Mouse (Mus musculus): Measurements from ENCODE around the gene Tbx2. TPM values are rescaled to one million over a fixed set of nuclear protein-coding genes. Genes with fewer than 3 reads are reported as not detected.

Tbx2 gene
- polyA plus RNA-seq, 1 experiment from 2014 or later, result 4.0 TPM

DNA sequence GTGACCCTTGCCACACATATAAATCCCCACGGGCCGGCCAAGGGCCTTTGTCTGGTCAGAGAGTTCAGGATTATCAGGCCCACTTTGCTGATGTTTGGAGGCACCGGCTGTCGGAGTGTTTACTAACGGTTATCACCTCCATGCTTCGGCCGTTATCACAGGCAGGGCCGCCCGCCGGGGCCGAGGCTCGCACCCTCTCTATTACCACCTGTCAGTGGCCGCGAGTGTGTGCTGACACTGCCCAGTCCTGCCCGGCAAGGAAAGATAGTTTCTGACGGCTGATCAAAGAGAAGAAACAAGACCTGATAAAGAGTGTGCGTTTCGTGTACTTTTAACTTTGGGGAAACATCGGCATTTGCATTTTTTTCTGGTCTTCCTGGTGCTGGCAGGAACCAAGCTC lies 32.5 kb upstream of the Tbx2 start:
- Histone ChIP-seq H3K9ac (ENCODE audit: low read length) (no peak overlapping the region), H3K27ac (replicated peaks in 1 of 2; ENCODE audit: control insufficient read depth in 1 of 2, insufficient read depth in 1 of 2, low read depth in 2 of 2, low read length in 2 of 2) (0 out of 4 replicates have a peak overlapping the region, but pooled peaks of 1 of the 2 experiments have one; percentile 7), H3K4me1 (ENCODE audit: control insufficient read depth in 2 of 2, insufficient read depth in 2 of 2, low read length in 2 of 2) (peaks cover 32 to 52% of the 10 kb centered on the region in 2 experiments), H3K4me3 (ENCODE audit: control insufficient read depth in 1 of 2, insufficient read depth in 1 of 2, low read depth in 1 of 2, low read length in 2 of 2) (no peak overlapping the region), H3K4me2 (ENCODE audit: low read length) (peak overlapping the region; percentile 49), H3K36me3 (ENCODE audit: control insufficient read depth, insufficient read depth, low read length) (no peaks in the 10 kb centered on the region), H3K9me3 (ENCODE audit: control insufficient read depth, low read length) (no peaks in the 10 kb centered on the region), H3K27me3 (ENCODE audit: control insufficient read depth, insufficient read depth, low read length) (peaks cover 67% of the 10 kb centered on the region)
- WGBS, result 3% methylated on average over 19 of the region's 19 CpGs
- ATAC-seq (ENCODE audit: insufficient number of reproducible peaks, insufficient read depth, low FRiP score, low read depth), result peak; percentile 76

- Histone ChIP-seq H3K4me1 (ENCODE audit: control insufficient read depth in 2 of 2, insufficient read depth in 2 of 2, low read length in 2 of 2) (peaks cover 34 to 52% of the 10 kb centered on the region in 2 experiments), H3K9ac (ENCODE audit: low read length) (no peak overlapping the region), H3K9me3 (ENCODE audit: control insufficient read depth, low read length) (no peaks in the 10 kb centered on the region), H3K4me2 (ENCODE audit: low read length) (peak overlapping the region; percentile 49; the same call in 1 of the 2 replicates), H3K4me3 (ENCODE audit: control insufficient read depth in 1 of 2, insufficient read depth in 1 of 2, low read depth in 1 of 2, low read length in 2 of 2) (no peak overlapping the region), H3K27ac (replicated peaks in 1 of 2; ENCODE audit: control insufficient read depth in 1 of 2, insufficient read depth in 1 of 2, low read depth in 2 of 2, low read length in 2 of 2) (peak overlapping the region; percentile 4 to 7; a peak in 1 of 4 replicates), H3K27me3 (ENCODE audit: control insufficient read depth, insufficient read depth, low read length) (peaks cover 62% of the 10 kb centered on the region), H3K36me3 (ENCODE audit: control insufficient read depth, insufficient read depth, low read length) (no peaks in the 10 kb centered on the region)
- WGBS, result 14% methylated on average over 11 of the region's 11 CpGs
- no peak for ATAC-seq (ENCODE audit: insufficient number of reproducible peaks, insufficient read depth, low FRiP score, low read depth)
Measured at GRCm38 (mm10) chr11:85800380-85800779, 32.0 kb upstream of the Tbx2 start.

DNA sequence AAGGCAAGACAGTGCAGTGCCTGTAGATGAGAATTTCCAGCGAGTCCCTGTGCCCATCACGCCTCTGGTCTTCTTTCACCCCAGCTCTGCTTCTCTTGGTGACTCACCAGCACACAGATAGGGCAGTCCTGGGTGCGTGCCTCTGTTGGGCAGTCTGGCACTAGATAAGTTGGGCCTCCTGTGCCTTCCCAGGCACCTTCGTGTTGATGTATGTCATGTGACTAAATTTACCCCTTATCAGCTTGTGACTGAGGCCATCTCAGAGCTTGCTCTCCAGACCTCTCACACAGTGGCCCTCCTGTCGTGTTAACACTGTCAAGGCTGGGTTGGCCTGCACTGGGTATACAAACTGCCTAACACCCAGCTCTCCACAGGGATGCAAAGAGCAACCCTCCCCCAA lies 28.3 kb upstream of the Tbx2 start:
- peaks cover 31 to 45% of the 10 kb centered on the region in 2 experiments for H3K4me1 ChIP-seq (ENCODE audit: control insufficient read depth in 2 of 2, insufficient read depth in 2 of 2, low read length in 2 of 2)
- WGBS, result 21% methylated on average over 5 of the region's 5 CpGs
- H3K4me2 ChIP-seq (ENCODE audit: low read length), result no peak overlapping the region
- H3K4me3 ChIP-seq (ENCODE audit: control insufficient read depth in 1 of 2, insufficient read depth in 1 of 2, low read depth in 1 of 2, low read length in 2 of 2), result no peak overlapping the region
- H3K9me3 ChIP-seq (ENCODE audit: control insufficient read depth, low read length), result no peaks in the 10 kb centered on the region
- no peaks in the 10 kb centered on the region for H3K36me3 ChIP-seq (ENCODE audit: control insufficient read depth, insufficient read depth, low read length)
- H3K9ac ChIP-seq (ENCODE audit: low read length), result no peak overlapping the region
- H3K27ac ChIP-seq (replicated peaks in 1 of 2; ENCODE audit: control insufficient read depth in 1 of 2, insufficient read depth in 1 of 2, low read depth in 2 of 2, low read length in 2 of 2), result no peak overlapping the region
- ATAC-seq (ENCODE audit: insufficient number of reproducible peaks, insufficient read depth, low FRiP score, low read depth), result peak; percentile 55; the same call in 1 of the 2 replicates
- peaks cover 31% of the 10 kb centered on the region for H3K27me3 ChIP-seq (ENCODE audit: control insufficient read depth, insufficient read depth, low read length)

DNA sequence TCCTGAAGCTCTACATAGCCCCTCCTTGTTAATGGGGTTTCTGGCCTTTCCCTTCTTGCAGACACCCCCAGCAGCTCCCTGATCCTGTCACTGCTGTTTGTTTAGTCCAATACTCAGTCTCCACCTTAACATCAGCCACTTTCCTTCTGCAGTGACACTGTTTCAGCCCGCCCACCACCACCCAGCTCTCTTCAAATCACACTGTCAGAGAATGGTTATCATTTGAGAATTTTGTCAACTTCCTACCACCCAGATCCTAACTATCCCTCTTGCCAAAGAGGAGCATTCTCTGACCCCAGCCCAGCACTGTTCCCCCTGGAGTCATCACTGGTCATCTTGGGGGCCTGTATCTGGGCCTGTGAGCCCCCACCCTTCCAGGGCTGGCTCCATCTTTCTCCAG lies 26.6 kb upstream of the Tbx2 start:
- WGBS, result 58% methylated on average over 1 of the region's 1 CpGs
- no peak overlapping the region for H3K27ac ChIP-seq (replicated peaks in 1 of 2; ENCODE audit: control insufficient read depth in 1 of 2, insufficient read depth in 1 of 2, low read depth in 2 of 2, low read length in 2 of 2)
- no peak overlapping the region for H3K9ac ChIP-seq (ENCODE audit: low read length)
- H3K9me3 ChIP-seq (ENCODE audit: control insufficient read depth, low read length), result no peaks in the 10 kb centered on the region
- H3K4me1 ChIP-seq (ENCODE audit: control insufficient read depth in 2 of 2, insufficient read depth in 2 of 2, low read length in 2 of 2), result peaks cover 21 to 29% of the 10 kb centered on the region in 2 experiments
- H3K36me3 ChIP-seq (ENCODE audit: control insufficient read depth, insufficient read depth, low read length), result no peaks in the 10 kb centered on the region
- no peak for ATAC-seq (ENCODE audit: insufficient number of reproducible peaks, insufficient read depth, low FRiP score, low read depth)
- H3K27me3 ChIP-seq (ENCODE audit: control insufficient read depth, insufficient read depth, low read length), result peaks cover 26% of the 10 kb centered on the region
- H3K4me2 ChIP-seq (ENCODE audit: low read length), result no peak overlapping the region
- no peak overlapping the region for H3K4me3 ChIP-seq (ENCODE audit: control insufficient read depth in 1 of 2, insufficient read depth in 1 of 2, low read depth in 1 of 2, low read length in 2 of 2)

DNA sequence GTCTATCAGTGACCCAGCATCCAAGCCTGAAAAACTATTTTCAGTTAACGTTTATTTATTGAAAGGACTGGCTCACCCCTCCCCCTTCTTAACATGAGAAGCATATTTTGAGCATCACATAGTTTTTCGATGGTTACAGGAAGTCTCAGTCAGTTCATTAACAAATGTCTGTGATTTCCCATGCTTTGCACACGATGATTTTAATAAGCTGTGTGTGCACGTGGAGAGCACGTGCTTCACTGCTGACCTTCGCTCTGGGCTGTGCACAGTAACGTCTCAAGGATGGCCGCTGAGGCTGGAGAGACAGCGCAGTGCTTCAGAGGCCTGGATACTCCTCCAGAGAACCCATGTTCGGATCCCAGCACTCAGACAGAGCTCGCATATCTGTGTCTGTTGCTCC lies 25.0 kb upstream of the Tbx2 start:
- Histone ChIP-seq H3K27me3 (ENCODE audit: control insufficient read depth, insufficient read depth, low read length) (peaks cover 23% of the 10 kb centered on the region), H3K36me3 (ENCODE audit: control insufficient read depth, insufficient read depth, low read length) (no peaks in the 10 kb centered on the region), H3K4me3 (ENCODE audit: control insufficient read depth in 1 of 2, insufficient read depth in 1 of 2, low read depth in 1 of 2, low read length in 2 of 2) (no peak overlapping the region), H3K9me3 (ENCODE audit: control insufficient read depth, low read length) (no peaks in the 10 kb centered on the region), H3K4me2 (ENCODE audit: low read length) (no peak overlapping the region), H3K9ac (ENCODE audit: low read length) (no peak overlapping the region), H3K27ac (replicated peaks in 1 of 2; ENCODE audit: control insufficient read depth in 1 of 2, insufficient read depth in 1 of 2, low read depth in 2 of 2, low read length in 2 of 2) (no peak overlapping the region), H3K4me1 (ENCODE audit: control insufficient read depth in 2 of 2, insufficient read depth in 2 of 2, low read length in 2 of 2) (peaks cover 11 to 20% of the 10 kb centered on the region in 2 experiments)
- no peak for ATAC-seq (ENCODE audit: insufficient number of reproducible peaks, insufficient read depth, low FRiP score, low read depth)
- WGBS, result 81% methylated on average over 11 of the region's 11 CpGs

DNA sequence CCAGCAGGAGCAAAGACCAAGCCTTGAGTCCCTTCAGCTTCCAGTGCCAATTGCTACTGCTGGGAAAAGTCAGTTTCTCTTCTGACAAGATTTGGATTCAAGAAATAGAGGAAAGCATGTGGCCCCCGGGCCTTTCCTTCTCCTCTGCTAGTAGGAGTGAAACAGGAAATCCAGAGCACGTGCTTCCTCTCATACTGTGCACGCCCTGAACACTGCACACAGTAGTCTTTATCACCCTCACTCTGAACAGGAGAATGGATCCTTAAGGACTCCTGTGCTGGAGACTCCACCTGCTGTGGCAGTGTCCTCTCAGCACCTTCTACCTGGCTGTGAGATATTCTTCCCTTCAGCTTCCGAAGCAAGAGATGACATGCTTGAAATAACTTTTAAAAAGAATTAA lies 21.1 kb upstream of the Tbx2 start:
- Histone ChIP-seq H3K27me3 (ENCODE audit: control insufficient read depth, insufficient read depth, low read length) (peaks cover 27% of the 10 kb centered on the region), H3K9ac (ENCODE audit: low read length) (no peak overlapping the region), H3K9me3 (ENCODE audit: control insufficient read depth, low read length) (no peaks in the 10 kb centered on the region), H3K4me3 (ENCODE audit: control insufficient read depth in 1 of 2, insufficient read depth in 1 of 2, low read depth in 1 of 2, low read length in 2 of 2) (no peak overlapping the region), H3K4me2 (ENCODE audit: low read length) (no peak overlapping the region), H3K36me3 (ENCODE audit: control insufficient read depth, insufficient read depth, low read length) (no peaks in the 10 kb centered on the region), H3K4me1 (ENCODE audit: control insufficient read depth in 2 of 2, insufficient read depth in 2 of 2, low read length in 2 of 2) (peaks cover 11 to 25% of the 10 kb centered on the region in 2 experiments), H3K27ac (replicated peaks in 1 of 2; ENCODE audit: control insufficient read depth in 1 of 2, insufficient read depth in 1 of 2, low read depth in 2 of 2, low read length in 2 of 2) (no peak overlapping the region)
- 48% methylated on average over 4 of the region's 4 CpGs for WGBS
- ATAC-seq (ENCODE audit: insufficient number of reproducible peaks, insufficient read depth, low FRiP score, low read depth), result no peak

DNA sequence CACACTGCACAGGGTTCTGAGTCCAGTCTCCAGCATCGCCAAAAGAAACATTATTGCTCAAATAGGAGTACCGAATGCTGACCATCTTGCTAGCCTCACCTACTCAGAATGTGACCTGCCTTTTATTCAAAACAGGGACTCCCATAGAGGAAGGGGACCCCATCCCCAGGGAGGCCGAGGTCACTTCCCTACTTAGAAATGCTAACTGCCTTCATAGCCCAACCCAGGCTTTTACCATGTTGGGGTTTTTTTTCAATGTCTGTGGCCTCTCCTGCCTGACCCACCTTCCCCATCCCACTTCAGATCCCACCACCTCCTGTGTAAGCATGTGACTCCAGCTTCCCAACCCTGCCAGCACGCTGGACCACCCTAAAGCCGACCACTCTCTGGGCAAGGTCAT lies 20.7 kb upstream of the Tbx2 start:
- no peaks in the 10 kb centered on the region for H3K36me3 ChIP-seq (ENCODE audit: control insufficient read depth, insufficient read depth, low read length)
- ATAC-seq (ENCODE audit: insufficient number of reproducible peaks, insufficient read depth, low FRiP score, low read depth), result no peak
- peaks cover 29% of the 10 kb centered on the region for H3K27me3 ChIP-seq (ENCODE audit: control insufficient read depth, insufficient read depth, low read length)
- no peak overlapping the region for H3K4me2 ChIP-seq (ENCODE audit: low read length)
- H3K27ac ChIP-seq (replicated peaks in 1 of 2; ENCODE audit: control insufficient read depth in 1 of 2, insufficient read depth in 1 of 2, low read depth in 2 of 2, low read length in 2 of 2), result no peak overlapping the region
- no peaks in the 10 kb centered on the region for H3K9me3 ChIP-seq (ENCODE audit: control insufficient read depth, low read length)
- 89% methylated on average over 5 of the region's 5 CpGs for WGBS
- peaks cover 11 to 25% of the 10 kb centered on the region in 2 experiments for H3K4me1 ChIP-seq (ENCODE audit: control insufficient read depth in 2 of 2, insufficient read depth in 2 of 2, low read length in 2 of 2)
- no peak overlapping the region for H3K4me3 ChIP-seq (ENCODE audit: control insufficient read depth in 1 of 2, insufficient read depth in 1 of 2, low read depth in 1 of 2, low read length in 2 of 2)
- H3K9ac ChIP-seq (ENCODE audit: low read length), result no peak overlapping the region

Measured in heart, embryonic 14.5 days (tissue).